Mouse (Mus musculus): ENCODE measurements around the gene Polr2h. TPM values are rescaled to one million over a fixed set of nuclear protein-coding genes. Genes with fewer than 3 reads are reported as not detected.

Gene Polr2h
- polyA plus RNA-seq, 1 experiment from 2014 or later: 82.3 TPM

DNA sequence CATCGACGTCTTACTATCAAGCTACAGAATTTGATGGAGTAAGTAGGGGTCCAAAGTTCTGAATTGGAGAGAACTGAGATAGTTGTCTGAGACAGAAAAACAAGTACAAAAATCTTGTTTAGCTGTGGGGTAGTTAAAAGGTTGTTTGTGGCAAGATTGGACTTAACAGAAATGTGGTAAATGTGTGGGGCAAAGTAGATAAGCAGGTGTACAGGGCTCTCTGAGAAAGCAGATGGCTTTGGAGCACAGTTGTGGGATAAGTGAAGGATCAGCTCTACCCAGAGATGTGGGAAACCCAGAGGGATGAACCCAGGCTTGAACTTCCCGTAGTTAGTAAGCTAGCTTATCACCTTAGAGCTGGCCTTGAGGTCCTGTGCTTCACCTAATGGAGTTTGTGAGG lies 26.7 kb upstream of the Polr2h start:
- no peak for ATAC-seq (replicated peaks)
- Histone ChIP-seq H3K9ac (no peak overlapping the region), H3K36me3 (replicated peaks) (peaks cover 46% of the 10 kb centered on the region), H3K27me3 (replicated peaks) (no peaks in the 10 kb centered on the region), H3K4me3 (no peak overlapping the region), H3K4me1 (peaks cover 29% of the 10 kb centered on the region), H3K27ac (no peak overlapping the region), H3K9me3 (no peaks in the 10 kb centered on the region), H3K4me2 (no peak overlapping the region)
- WGBS: 94% methylated on average over 3 of the region's 3 CpGs

DNA sequence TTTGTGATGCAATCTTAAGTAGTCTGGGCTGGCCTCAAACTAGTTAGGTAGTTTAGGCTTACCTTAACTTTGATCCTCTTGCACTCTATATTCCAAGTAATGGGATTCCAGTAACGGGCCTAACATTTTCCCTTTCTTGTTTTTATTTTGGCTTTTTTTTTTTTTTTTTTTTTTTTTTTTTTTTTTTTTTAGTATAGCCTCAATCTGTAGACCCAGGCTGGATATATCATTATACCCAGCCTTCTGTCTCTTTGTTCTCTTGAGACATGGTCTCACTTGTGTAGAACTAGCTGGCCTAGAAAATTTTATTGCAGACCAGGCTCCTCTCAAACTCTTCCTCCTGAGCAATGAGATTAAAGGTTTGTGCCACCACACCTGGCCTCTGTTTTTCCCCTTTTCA lies 25.8 kb upstream of the Polr2h start:
- Histone ChIP-seq H3K27me3 (replicated peaks) (no peaks in the 10 kb centered on the region), H3K9me3 (no peaks in the 10 kb centered on the region), H3K4me1 (peaks cover 36% of the 10 kb centered on the region), H3K4me2 (no peak overlapping the region), H3K36me3 (replicated peaks) (peaks cover 37% of the 10 kb centered on the region), H3K9ac (no peak overlapping the region), H3K4me3 (no peak overlapping the region), H3K27ac (no peak overlapping the region)
- ATAC-seq (replicated peaks): no peak
- 88% methylated on average over 1 of the region's 1 CpGs for WGBS

DNA sequence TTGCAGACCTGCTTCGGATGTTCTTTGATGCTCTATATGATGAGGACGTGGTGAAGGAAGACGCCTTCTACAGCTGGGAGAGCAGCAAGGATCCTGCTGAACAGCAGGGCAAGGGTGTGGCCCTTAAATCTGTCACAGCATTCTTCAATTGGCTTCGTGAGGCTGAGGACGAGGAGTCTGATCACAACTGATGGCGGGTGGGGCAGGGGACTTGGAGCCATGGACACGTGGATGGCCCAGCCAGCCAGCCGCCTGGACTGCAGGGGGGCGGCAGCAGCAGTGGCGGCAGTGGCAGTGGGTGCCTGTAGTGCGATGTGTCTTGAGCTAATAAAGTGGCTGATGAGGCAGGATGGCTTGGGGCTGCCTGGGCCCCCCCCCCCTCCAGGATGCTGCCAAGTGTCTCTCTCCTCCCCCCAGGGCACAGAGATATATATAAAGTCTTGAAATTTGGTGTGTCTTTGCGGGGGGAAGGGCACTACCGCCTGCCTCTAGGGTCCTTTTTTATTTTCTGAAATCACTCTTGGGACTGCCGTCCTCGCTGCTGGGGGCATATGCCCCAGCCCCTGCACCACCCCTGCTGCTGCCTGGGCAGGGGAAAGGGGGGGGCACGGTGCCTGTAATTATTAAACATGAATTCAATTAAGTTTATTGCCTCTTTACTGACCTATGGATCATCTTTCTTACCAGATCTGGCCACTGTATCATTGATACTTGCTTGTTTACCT lies 25.1 kb upstream of the Polr2h start:
- Histone ChIP-seq H3K9me3 (no peaks in the 10 kb centered on the region), H3K36me3 (replicated peaks) (peaks cover 29% of the 10 kb centered on the region), H3K4me1 (peaks cover 42% of the 10 kb centered on the region), H3K4me2 (peak overlapping the region; percentile 87), H3K9ac (peak overlapping the region; percentile 85; the same call in 1 of the 2 replicates), H3K27ac (peak overlapping the region; percentile 98), H3K27me3 (replicated peaks) (no peaks in the 10 kb centered on the region), H3K4me3 (no peak overlapping the region)
- WGBS: 39% methylated on average over 16 of the region's 16 CpGs
- no peak for ATAC-seq (replicated peaks)

DNA sequence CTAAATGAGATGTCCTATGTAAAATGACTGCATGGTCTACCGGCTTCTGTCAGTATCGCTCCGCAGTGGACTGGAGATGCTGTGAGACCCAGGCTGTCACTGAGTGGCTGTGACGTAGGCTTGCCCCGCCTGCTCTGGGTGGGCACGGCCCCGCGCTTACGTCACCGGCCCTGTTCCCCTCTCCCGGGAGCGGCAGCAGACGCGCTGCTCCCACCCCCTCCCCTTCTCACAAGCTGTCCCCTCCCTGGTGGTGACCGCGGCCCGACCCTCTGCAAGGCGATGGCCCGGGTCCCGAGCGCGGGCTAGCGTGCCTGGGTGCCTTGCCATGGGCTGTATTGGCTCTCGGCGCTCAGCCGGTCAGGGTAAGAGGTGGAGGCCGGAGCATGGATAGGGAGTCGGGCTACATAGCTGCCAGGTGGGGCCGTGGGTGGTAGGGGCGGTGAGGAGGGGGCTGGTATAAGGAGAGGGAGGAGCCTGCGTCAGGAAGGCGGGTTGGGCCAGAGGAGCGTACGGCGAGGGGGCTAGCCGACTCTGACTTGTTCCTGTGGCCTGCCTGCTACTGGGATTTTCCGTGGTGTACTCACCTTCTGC lies 24.3 kb upstream of the Polr2h start, which contains the start of gene Fam131a:
TSS of gene Fam131a (plus strand) at position 131 of the 591 bp plus-strand sequence.
- Histone ChIP-seq H3K9me3 (no peaks in the 10 kb centered on the region), H3K9ac (peak within 1 kb of the TSS; percentile 85), H3K4me3 (peak within 1 kb of the TSS; percentile 75), H3K27me3 (replicated peaks) (no peaks in the 10 kb centered on the region), H3K4me1 (peaks cover 42% of the 10 kb centered on the region), H3K4me2 (peak within 1 kb of the TSS; percentile 87), H3K36me3 (replicated peaks) (peaks cover 23% of the 10 kb centered on the region), H3K27ac (peak within 1 kb of the TSS; percentile 98)
- under 1% methylated on average over 37 of the region's 37 CpGs for WGBS
- ATAC-seq (replicated peaks): peak; percentile 95

DNA sequence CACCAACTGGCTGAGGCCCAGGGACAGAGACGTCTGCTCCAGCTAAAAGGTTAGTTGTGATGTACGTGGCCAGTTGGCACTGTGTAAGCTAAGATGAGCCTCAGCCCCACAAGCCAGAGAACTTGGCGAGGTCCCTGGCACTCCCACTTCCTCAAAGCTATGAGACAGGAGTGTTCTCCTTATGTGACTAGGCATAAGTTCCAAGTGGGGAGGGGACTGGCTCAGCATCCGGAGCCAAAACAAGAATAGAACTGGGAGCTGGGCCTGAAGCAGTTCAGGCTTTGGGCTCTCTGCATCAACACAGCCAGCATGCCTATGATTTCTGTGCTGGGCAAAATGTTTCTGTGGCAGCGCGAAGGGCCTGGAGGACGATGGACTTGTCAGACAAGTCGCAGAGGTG lies 22.7 kb upstream of the Polr2h start:
- no peak overlapping the region for H3K4me3 ChIP-seq
- no peak for ATAC-seq (replicated peaks)
- H3K4me2 ChIP-seq: peak overlapping the region; percentile 87
- 77% methylated on average over 8 of the region's 8 CpGs for WGBS
- no peak overlapping the region for H3K9ac ChIP-seq
- H3K36me3 ChIP-seq (replicated peaks): peaks cover 9% of the 10 kb centered on the region
- H3K4me1 ChIP-seq: peaks cover 42% of the 10 kb centered on the region
- H3K27ac ChIP-seq: peak overlapping the region; percentile 83
- no peaks in the 10 kb centered on the region for H3K27me3 ChIP-seq (replicated peaks)
- H3K9me3 ChIP-seq: no peaks in the 10 kb centered on the region

DNA sequence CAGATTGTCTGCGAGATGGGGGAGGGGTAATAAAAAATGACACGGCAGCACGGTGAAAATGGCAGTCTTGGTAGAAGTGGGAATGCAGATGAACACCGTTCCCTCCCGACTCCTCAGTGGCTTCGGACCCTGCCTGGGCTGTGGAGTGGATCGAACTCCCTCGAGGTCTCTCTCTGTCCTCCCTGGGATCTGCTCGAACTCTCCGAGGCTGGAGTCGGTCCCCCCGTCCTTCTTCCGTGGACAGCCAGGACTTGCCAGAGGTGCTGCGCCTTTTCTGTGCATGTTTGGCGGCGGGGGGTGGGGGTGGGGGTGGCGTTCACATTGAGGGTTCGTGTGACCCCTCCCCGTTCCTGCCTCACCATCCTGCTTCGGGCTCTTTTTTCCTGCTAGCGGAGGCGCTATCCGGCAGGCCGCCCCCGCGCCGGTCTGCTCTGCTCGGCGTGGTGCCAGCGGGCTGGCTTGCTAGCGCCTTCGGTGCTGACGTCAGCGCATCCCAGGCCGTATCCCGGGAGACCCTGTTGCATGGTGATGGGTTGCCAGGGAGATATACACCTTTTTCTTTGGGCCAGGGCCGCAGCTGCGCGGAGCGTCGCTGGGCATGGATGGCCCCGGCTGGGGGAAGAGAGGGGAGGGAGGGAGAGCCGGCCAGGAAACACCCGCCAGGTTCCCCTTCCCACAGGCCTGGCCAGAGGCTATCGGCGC lies 21.7 kb upstream of the Polr2h start:
- Histone ChIP-seq H3K4me1 (peaks cover 46% of the 10 kb centered on the region), H3K9ac (peak overlapping the region; percentile 53), H3K27ac (peak overlapping the region; percentile 83), H3K27me3 (replicated peaks) (no peaks in the 10 kb centered on the region), H3K4me2 (peak overlapping the region; percentile 87), H3K9me3 (no peaks in the 10 kb centered on the region), H3K4me3 (peak overlapping the region; percentile 46), H3K36me3 (replicated peaks) (peaks cover 7% of the 10 kb centered on the region)
- WGBS: under 1% methylated on average over 46 of the region's 46 CpGs
- peak; percentile 85 for ATAC-seq (replicated peaks)

DNA sequence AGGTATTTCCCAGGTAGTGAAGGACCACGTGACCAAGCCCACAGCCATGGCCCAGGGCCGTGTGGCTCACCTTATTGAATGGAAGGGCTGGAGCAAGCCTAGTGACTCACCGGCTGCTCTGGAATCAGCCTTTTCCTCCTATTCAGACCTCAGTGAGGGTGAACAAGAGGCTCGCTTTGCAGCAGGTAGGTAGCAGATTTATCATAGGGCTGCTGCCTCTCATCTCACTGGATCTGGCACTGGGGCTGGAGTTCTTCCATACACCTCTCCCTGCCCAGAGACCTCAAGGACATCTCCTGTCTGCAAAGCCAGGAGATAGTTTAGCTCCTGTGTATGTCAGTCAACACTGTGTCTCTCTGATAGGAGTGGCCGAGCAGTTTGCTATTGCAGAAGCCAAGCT lies 18.2 kb upstream of the Polr2h start:
- Histone ChIP-seq H3K9me3 (no peaks in the 10 kb centered on the region), H3K9ac (no peak overlapping the region), H3K36me3 (replicated peaks) (peaks cover 10% of the 10 kb centered on the region), H3K27ac (no peak overlapping the region), H3K27me3 (replicated peaks) (no peaks in the 10 kb centered on the region), H3K4me3 (no peak overlapping the region), H3K4me1 (peaks cover 45% of the 10 kb centered on the region), H3K4me2 (no peak overlapping the region)
- WGBS: 88% methylated on average over 5 of the region's 5 CpGs
- no peak for ATAC-seq (replicated peaks)

DNA sequence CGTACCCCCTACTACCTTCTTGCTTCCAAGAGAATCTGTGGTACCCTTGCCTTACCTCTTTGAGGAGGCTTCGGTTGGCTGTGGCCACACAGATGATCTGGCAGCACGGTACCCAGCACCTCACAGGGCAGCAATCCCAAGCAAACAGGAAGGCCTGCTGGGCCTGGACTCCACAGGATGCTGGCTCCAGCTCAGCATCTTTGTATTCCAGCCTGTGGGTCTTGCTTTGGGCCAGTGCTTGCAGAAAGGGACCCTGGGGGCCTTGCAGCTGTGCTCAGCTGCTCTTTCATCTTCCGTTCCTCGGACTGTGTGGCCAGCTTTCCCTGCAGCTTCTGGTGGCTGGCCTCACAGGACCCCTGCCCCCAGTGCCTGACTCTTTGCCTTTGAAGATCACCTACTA lies 17.4 kb upstream of the Polr2h start:
- Histone ChIP-seq H3K9me3 (no peaks in the 10 kb centered on the region), H3K36me3 (replicated peaks) (peaks cover 10% of the 10 kb centered on the region), H3K4me1 (peaks cover 39% of the 10 kb centered on the region), H3K27ac (0 out of 2 replicates have a peak overlapping the region, but pooled peaks have one; percentile 9), H3K9ac (no peak overlapping the region), H3K27me3 (replicated peaks) (no peaks in the 10 kb centered on the region), H3K4me3 (no peak overlapping the region), H3K4me2 (no peak overlapping the region)
- no peak for ATAC-seq (replicated peaks)
- WGBS: 36% methylated on average over 5 of the region's 5 CpGs

DNA sequence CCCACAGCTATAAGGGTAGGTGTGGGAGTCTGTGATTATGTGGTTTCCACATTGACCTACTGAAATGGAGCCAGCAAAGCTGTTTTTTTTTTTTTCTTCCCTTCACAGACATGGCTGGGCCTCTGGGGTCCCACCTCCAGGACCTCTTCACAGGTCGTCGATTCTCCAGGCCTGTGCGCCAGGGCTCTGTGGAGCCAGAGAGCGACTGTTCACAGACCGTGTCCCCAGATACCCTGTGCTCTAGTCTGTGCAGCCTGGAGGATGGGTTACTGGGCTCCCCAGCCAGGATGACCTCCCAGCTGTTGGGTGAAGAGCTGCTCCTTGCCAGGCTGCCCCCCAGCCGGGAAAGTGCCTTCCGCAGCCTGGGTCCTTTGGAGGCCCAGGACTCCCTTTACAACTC lies 16.1 kb upstream of the Polr2h start:
- 0 out of 2 replicates have a peak, but pooled peaks have one; percentile 14 for ATAC-seq (replicated peaks)
- Histone ChIP-seq H3K9me3 (no peaks in the 10 kb centered on the region), H3K9ac (no peak overlapping the region), H3K27me3 (replicated peaks) (no peaks in the 10 kb centered on the region), H3K4me2 (no peak overlapping the region), H3K27ac (0 out of 2 replicates have a peak overlapping the region, but pooled peaks have one; percentile 22), H3K4me3 (no peak overlapping the region), H3K4me1 (peaks cover 28% of the 10 kb centered on the region), H3K36me3 (replicated peaks) (peaks cover 10% of the 10 kb centered on the region)
- 37% methylated on average over 7 of the region's 7 CpGs for WGBS

DNA sequence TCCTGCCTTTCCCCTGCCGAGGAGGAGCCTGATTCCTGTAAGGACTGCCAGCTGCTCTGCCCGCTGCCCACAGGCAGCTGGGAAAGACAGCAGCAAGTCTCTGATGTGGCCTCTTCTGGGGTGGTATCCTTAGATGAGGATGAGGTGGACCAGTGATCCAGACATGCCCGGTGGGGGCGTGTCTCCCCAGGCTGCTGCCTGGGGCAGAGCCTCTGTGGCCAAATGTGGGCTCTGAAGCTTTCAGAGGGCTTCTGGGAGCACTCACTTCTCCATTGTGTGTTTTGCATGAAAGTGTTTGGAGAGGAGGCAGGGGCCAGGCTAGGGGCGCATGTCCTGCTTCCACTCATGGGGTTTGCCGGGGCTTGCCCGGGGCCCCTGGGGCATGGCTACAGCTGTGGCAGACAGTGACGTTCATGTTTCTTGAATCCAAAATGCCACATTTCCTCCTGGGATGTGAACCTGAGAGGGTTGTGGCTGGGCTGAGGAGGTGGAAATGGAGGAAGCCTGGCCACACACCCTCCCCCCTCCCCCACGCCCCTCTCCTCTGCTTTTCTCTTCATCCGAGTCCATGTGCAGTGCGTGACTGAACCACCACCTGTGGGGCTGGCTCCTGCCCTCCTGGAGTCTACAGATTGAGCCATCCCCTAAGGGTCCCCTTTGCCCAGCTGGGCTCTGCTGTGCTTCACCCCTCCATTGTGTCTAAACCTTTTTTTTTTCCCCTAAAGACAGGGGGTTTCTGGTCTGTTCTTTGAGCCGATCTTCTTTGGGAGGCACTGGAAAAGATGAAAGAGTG lies 15.5 kb upstream of the Polr2h start:
- 11% methylated on average over 12 of the region's 12 CpGs for WGBS
- Histone ChIP-seq H3K27ac (peak overlapping the region; percentile 22), H3K9ac (peak overlapping the region; percentile 20; the same call in 1 of the 2 replicates), H3K4me2 (no peak overlapping the region), H3K36me3 (replicated peaks) (peaks cover 10% of the 10 kb centered on the region), H3K27me3 (replicated peaks) (no peaks in the 10 kb centered on the region), H3K4me1 (peaks cover 22% of the 10 kb centered on the region), H3K4me3 (no peak overlapping the region), H3K9me3 (no peaks in the 10 kb centered on the region)
- no peak; the same call in 1 of the 2 replicates for ATAC-seq (replicated peaks)

DNA sequence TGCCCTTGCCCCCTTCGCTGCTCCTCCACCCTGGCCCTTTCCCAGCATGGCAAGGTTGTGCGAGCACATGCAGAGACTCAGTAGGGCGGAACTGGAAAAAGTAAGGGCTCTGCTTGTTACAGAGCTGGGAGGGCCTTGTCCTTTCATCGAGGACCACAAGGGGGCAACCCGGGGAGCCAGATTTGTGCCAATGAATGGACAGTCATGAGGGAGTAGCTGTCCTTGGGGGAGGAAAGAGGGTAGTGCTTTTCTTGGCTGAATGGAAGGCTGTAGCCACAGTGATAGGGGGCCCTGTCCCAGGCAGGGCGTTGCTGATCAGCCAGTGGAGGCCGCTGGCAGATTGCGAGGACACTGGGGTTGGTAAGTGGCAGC lies 15.0 kb upstream of the Polr2h start:
- 4% methylated on average over 8 of the region's 8 CpGs for WGBS
- peak; percentile 50 for ATAC-seq (replicated peaks)
- peaks cover 10% of the 10 kb centered on the region for H3K36me3 ChIP-seq (replicated peaks)
- H3K4me1 ChIP-seq: peaks cover 19% of the 10 kb centered on the region
- H3K9me3 ChIP-seq: no peaks in the 10 kb centered on the region
- H3K27ac ChIP-seq: peak overlapping the region; percentile 10; the same call in 1 of the 2 replicates
- peak overlapping the region; percentile 20; the same call in 1 of the 2 replicates for H3K9ac ChIP-seq
- H3K4me3 ChIP-seq: no peak overlapping the region
- no peaks in the 10 kb centered on the region for H3K27me3 ChIP-seq (replicated peaks)
- no peak overlapping the region for H3K4me2 ChIP-seq

All from midbrain, embryonic 15.5 days (tissue).